Comparison of ENCODE assay signal across 8 mouse cellular contexts in the genomic region with DNA sequence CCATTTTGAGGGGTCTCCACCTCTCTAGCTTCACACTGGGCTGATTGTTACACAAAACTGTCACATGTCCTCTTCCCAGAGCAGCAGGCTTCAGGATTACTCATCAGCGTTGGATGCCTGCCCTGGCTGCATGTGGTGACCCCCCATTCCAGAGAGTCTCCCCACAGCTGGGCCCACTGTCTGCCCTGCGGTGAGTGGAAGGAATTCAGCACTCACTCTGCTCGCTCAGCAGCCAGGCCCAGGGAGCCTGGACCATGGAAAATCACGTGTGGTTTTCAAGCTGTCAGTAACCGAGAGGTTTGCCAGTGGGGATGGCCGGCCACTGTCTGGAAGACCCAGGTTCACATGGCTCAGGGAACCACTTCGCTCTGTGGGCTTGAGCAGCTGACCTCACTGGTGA. TPM values are rescaled to one million over a fixed set of nuclear protein-coding genes. Genes with fewer than 3 reads are reported as not detected.
DNase-seq lines count a peak whose midpoint lies in the region; ATAC-seq lines count a peak whose summit lies in the region.

No protein-coding gene starts in this region.

- no peak for ATAC-seq in heart, embryonic 13.5 days (ENCODE audit: extremely low read depth, insufficient number of reproducible peaks, low FRiP score, low TSS enrichment)
- ATAC-seq in neural tube, embryonic 15.5 days (ENCODE audit: low FRiP score): no peak

- peaks cover 18% of the 10 kb centered on the region for H3K27me3 ChIP-seq in embryonic facial prominence, embryonic 10.5 days (replicated peaks; ENCODE audit: low read depth, poor library complexity, severe bottlenecking)
- H3K27me3 ChIP-seq in heart, embryonic 13.5 days (replicated peaks): peaks cover 11% of the 10 kb centered on the region; the same call in 1 of the 2 replicates
- peaks cover 14% of the 10 kb centered on the region for H3K27me3 ChIP-seq in neural tube, embryonic 15.5 days (replicated peaks)

- H3K4me3 ChIP-seq in embryonic facial prominence, embryonic 10.5 days: no peak overlapping the region
- no peak overlapping the region for H3K4me3 ChIP-seq in heart, embryonic 13.5 days
- H3K4me3 ChIP-seq in neural tube, embryonic 15.5 days (replicated peaks): no peak overlapping the region

- H3K36me3 ChIP-seq in embryonic facial prominence, embryonic 10.5 days (replicated peaks): no peaks in the 10 kb centered on the region
- H3K36me3 ChIP-seq in heart, embryonic 13.5 days: no peaks in the 10 kb centered on the region
- no peaks in the 10 kb centered on the region for H3K36me3 ChIP-seq in neural tube, embryonic 15.5 days

- no peak overlapping the region for H3K4me2 ChIP-seq in heart, embryonic 13.5 days
- H3K4me2 ChIP-seq in neural tube, embryonic 15.5 days: no peak overlapping the region

- DNase-seq in lung, adult 18-20 months: peak; percentile 38 to 47
- no peak for DNase-seq in lung, postnatal 25 days (ENCODE audit: low spot score)
- DNase-seq in embryonic facial prominence, embryonic 10.5 days (ENCODE audit: low spot score): peak; percentile 31
- peak; percentile 88 for DNase-seq in layer of hippocampus, adult 9-11 months
- peak; percentile 66 to 67 for DNase-seq in right cerebral cortex, postnatal 10 days (ENCODE audit: low spot score in 2 of 2)
- no peak for DNase-seq in urinary bladder, adult 18-20 months (ENCODE audit: low spot score in 2 of 2)

- peak overlapping the region; percentile 51; the same call in 1 of the 2 replicates for H3K27ac ChIP-seq in embryonic facial prominence, embryonic 10.5 days (replicated peaks)
- H3K27ac ChIP-seq in heart, embryonic 13.5 days (replicated peaks): peak overlapping the region; percentile 46; the same call in 1 of the 2 replicates
- H3K27ac ChIP-seq in neural tube, embryonic 15.5 days (replicated peaks): no peak overlapping the region

- 42% methylated on average over 7 of the region's 7 CpGs for WGBS in embryonic facial prominence, embryonic 10.5 days
- 29% methylated on average over 7 of the region's 7 CpGs for WGBS in heart, embryonic 13.5 days
- WGBS in neural tube, embryonic 15.5 days: 53% methylated on average over 7 of the region's 7 CpGs

- H3K9me3 ChIP-seq in embryonic facial prominence, embryonic 10.5 days: no peaks in the 10 kb centered on the region
- H3K9me3 ChIP-seq in heart, embryonic 13.5 days: no peaks in the 10 kb centered on the region
- H3K9me3 ChIP-seq in neural tube, embryonic 15.5 days (replicated peaks): no peaks in the 10 kb centered on the region

- H3K4me1 ChIP-seq in embryonic facial prominence, embryonic 10.5 days: peaks cover 14% of the 10 kb centered on the region
- peaks cover 40% of the 10 kb centered on the region for H3K4me1 ChIP-seq in heart, embryonic 13.5 days
- no peaks in the 10 kb centered on the region for H3K4me1 ChIP-seq in neural tube, embryonic 15.5 days

- no peak overlapping the region for H3K9ac ChIP-seq in heart, embryonic 13.5 days
- H3K9ac ChIP-seq in neural tube, embryonic 15.5 days (replicated peaks): no peak overlapping the region

RNA-seq across cellular contexts. Expression of a gene that starts 5.8 kb away (rescaled TPM):
- 9.0 TPM in 2 replicates for polyA plus RNA-seq in embryonic facial prominence, embryonic 10.5 days (2016; fragmentation: Nextera tagmentation; extraction: Ambion mirVana)
- polyA plus RNA-seq in heart, embryonic 13.5 days (2015; fragmentation: Nextera tagmentation; extraction: Ambion mirVana): 32.3 and 36.1 TPM in 2 replicates
- polyA plus RNA-seq in neural tube, embryonic 15.5 days (2015; fragmentation: Nextera tagmentation; extraction: Ambion mirVana): 22.1 and 24.3 TPM in 2 replicates

RNA-seq across cellular contexts. Expression of a gene that starts 18.1 kb away (rescaled TPM):
- polyA plus RNA-seq in embryonic facial prominence, embryonic 10.5 days (2016; fragmentation: Nextera tagmentation; extraction: Ambion mirVana): 9.4 and 10.0 TPM in 2 replicates
- polyA plus RNA-seq in heart, embryonic 13.5 days (2015; fragmentation: Nextera tagmentation; extraction: Ambion mirVana): 5.8 and 6.9 TPM in 2 replicates
- 6.5 and 8.5 TPM in 2 replicates for polyA plus RNA-seq in neural tube, embryonic 15.5 days (2015; fragmentation: Nextera tagmentation; extraction: Ambion mirVana)

RNA-seq across cellular contexts. Expression of a gene that starts 22.2 kb away (rescaled TPM):
- 155 and 161 TPM in 2 replicates for polyA plus RNA-seq in embryonic facial prominence, embryonic 10.5 days (2016; fragmentation: Nextera tagmentation; extraction: Ambion mirVana)
- 109 and 127 TPM in 2 replicates for polyA plus RNA-seq in heart, embryonic 13.5 days (2015; fragmentation: Nextera tagmentation; extraction: Ambion mirVana)
- 64.5 and 81.0 TPM in 2 replicates for polyA plus RNA-seq in neural tube, embryonic 15.5 days (2015; fragmentation: Nextera tagmentation; extraction: Ambion mirVana)

RNA-seq across cellular contexts. Expression of a gene that starts 42.7 kb away (rescaled TPM):
- polyA plus RNA-seq in embryonic facial prominence, embryonic 10.5 days (2016; fragmentation: Nextera tagmentation; extraction: Ambion mirVana): 5.4 and 23.9 TPM in 2 replicates
- polyA plus RNA-seq in heart, embryonic 13.5 days (2015; fragmentation: Nextera tagmentation; extraction: Ambion mirVana): 4,508 and 5,229 TPM in 2 replicates
- 1.4 and 10.6 TPM in 2 replicates for polyA plus RNA-seq in neural tube, embryonic 15.5 days (2015; fragmentation: Nextera tagmentation; extraction: Ambion mirVana)

RNA-seq across cellular contexts. Expression of a gene that starts 52.4 kb away (rescaled TPM):
- polyA plus RNA-seq in embryonic facial prominence, embryonic 10.5 days (2016; fragmentation: Nextera tagmentation; extraction: Ambion mirVana): 5.1 and 5.3 TPM in 2 replicates
- 801 and 908 TPM in 2 replicates for polyA plus RNA-seq in heart, embryonic 13.5 days (2015; fragmentation: Nextera tagmentation; extraction: Ambion mirVana)
- polyA plus RNA-seq in neural tube, embryonic 15.5 days (2015; fragmentation: Nextera tagmentation; extraction: Ambion mirVana): 14.4 and 21.9 TPM in 2 replicates

Comparison
In these comparisons a context has a peak if more than half of its experiments do, and no peak if none do; other contexts are left out.
1. DNase-seq: peak in lung, adult 18-20 months (2 of 2), embryonic facial prominence, embryonic 10.5 days (single experiment), layer of hippocampus, adult 9-11 months (single experiment) and right cerebral cortex, postnatal 10 days (2 of 2); none in lung, postnatal 25 days (single experiment) and urinary bladder, adult 18-20 months (0 of 2).